Mouse (Mus musculus): ENCODE data around the gene Fgfr2. TPM values are rescaled to one million over a fixed set of nuclear protein-coding genes. Genes with fewer than 3 reads are reported as not detected.

Fgfr2 gene
- polyA plus RNA-seq, 1 experiment: 0.17 TPM

DNA sequence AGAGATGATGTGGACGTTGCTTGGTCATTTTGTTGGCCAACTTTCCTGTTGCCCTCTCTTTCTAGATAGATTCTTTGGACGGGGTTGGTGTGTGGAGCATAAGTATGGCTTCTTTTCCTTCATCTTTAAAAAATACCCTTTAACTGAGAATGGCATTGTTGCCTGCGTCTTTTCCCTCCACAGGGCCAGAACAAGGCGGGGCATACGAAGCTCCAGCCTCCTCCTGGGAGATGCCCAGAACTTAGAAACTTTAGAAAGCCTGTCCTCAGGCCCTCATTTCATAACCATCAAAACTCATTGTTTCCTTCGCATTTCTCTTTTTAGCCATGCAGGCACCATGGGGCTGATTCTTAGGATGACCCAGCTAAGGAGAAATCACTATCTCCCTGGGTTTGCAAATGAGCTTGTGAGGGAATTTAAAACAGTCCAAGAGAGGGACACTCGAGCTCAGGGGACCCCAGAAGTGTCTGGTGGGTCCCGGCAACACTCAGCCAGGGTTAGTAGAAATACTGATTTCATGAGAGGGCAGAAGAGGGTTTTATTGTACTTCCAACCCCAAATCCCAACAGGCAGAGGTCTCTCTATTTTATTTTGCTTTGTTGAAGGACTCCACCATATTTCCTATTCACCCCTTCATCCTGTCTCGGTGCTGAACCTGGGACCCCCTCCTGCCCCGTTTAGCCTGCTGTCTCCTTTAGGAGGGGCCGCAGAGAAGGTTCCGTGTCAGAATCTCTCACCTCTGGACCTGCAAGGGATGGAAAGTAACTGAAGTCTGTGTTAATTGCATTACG lies 2754.9 kb downstream of the Fgfr2 start:
- H3K36me3 ChIP-seq (ENCODE audit: control insufficient read depth, insufficient read depth): no peaks in the 10 kb centered on the region
- no peaks in the 10 kb centered on the region for H3K27me3 ChIP-seq (ENCODE audit: control insufficient read depth, insufficient read depth, insufficient read length)
- H3K79me2 ChIP-seq (ENCODE audit: control insufficient read depth, insufficient read depth): no peaks in the 10 kb centered on the region
- no peak overlapping the region for H3K4me3 ChIP-seq
- TF ChIP-seq TCF3 (IDR thresholded peaks at IDR 0.05; ENCODE audit: insufficient read length, low read depth) (no peak), MYOD1 (IDR thresholded peaks at IDR 0.05; ENCODE audit: control insufficient read depth in 1 of 3, insufficient read length in 2 of 3, low read depth in 2 of 3) (no peak), SRF (IDR thresholded peaks at IDR 0.05; ENCODE audit: control insufficient read depth, insufficient read length, low read depth) (no peak), REST (IDR thresholded peaks at IDR 0.05; ENCODE audit: insufficient read depth, insufficient read length) (no peak), E2F4 (IDR thresholded peaks at IDR 0.05; ENCODE audit: insufficient read depth) (no peak), TCF12 (IDR thresholded peaks at IDR 0.05; ENCODE audit: insufficient read depth, poor library complexity, severe bottlenecking) (no peak), POLR2AphosphoS2 (IDR thresholded peaks at IDR 0.05; ENCODE audit: insufficient read length, low read depth) (no peak), CEBPB (IDR thresholded peaks at IDR 0.05; ENCODE audit: insufficient read depth, poor library complexity, severe bottlenecking) (no peak), POLR2A (IDR thresholded peaks at IDR 0.05; ENCODE audit: insufficient read length, low read depth) (no peak), USF1 (IDR thresholded peaks at IDR 0.05; ENCODE audit: low read depth) (no peak), MYOG (IDR thresholded peaks at IDR 0.05; ENCODE audit: control insufficient read depth in 1 of 3, insufficient read depth in 1 of 3, insufficient read length in 2 of 3, low read depth in 2 of 3) (no peak), MAX (IDR thresholded peaks at IDR 0.05; ENCODE audit: low read depth) (no peak)
- H3K4me2 ChIP-seq (ENCODE audit: low read depth): no peak overlapping the region
- H3ac ChIP-seq (ENCODE audit: control insufficient read depth, insufficient read length): no peak overlapping the region

- H3ac ChIP-seq (ENCODE audit: control insufficient read depth, insufficient read length): no peak overlapping the region
- no peaks in the 10 kb centered on the region for H3K79me2 ChIP-seq (ENCODE audit: control insufficient read depth, insufficient read depth)
- no peak overlapping the region for H3K4me2 ChIP-seq (ENCODE audit: low read depth)
- H3K36me3 ChIP-seq (ENCODE audit: control insufficient read depth, insufficient read depth): no peaks in the 10 kb centered on the region
- no peak overlapping the region for H3K4me3 ChIP-seq
- TF ChIP-seq POLR2AphosphoS2 (IDR thresholded peaks at IDR 0.05; ENCODE audit: insufficient read length, low read depth) (no peak), TCF12 (IDR thresholded peaks at IDR 0.05; ENCODE audit: insufficient read depth, poor library complexity, severe bottlenecking) (no peak), MYOG (IDR thresholded peaks at IDR 0.05; ENCODE audit: control insufficient read depth in 1 of 3, insufficient read depth in 1 of 3, insufficient read length in 2 of 3, low read depth in 2 of 3) (no peak), POLR2A (IDR thresholded peaks at IDR 0.05; ENCODE audit: insufficient read length, low read depth) (no peak), MAX (IDR thresholded peaks at IDR 0.05; ENCODE audit: low read depth) (no peak), USF1 (IDR thresholded peaks at IDR 0.05; ENCODE audit: low read depth) (no peak), SRF (IDR thresholded peaks at IDR 0.05; ENCODE audit: control insufficient read depth, insufficient read length, low read depth) (no peak), MYOD1 (IDR thresholded peaks at IDR 0.05; ENCODE audit: control insufficient read depth in 1 of 3, insufficient read length in 2 of 3, low read depth in 2 of 3) (no peak), CEBPB (IDR thresholded peaks at IDR 0.05; ENCODE audit: insufficient read depth, poor library complexity, severe bottlenecking) (no peak), E2F4 (IDR thresholded peaks at IDR 0.05; ENCODE audit: insufficient read depth) (no peak), TCF3 (IDR thresholded peaks at IDR 0.05; ENCODE audit: insufficient read length, low read depth) (no peak), REST (IDR thresholded peaks at IDR 0.05; ENCODE audit: insufficient read depth, insufficient read length) (no peak)
- H3K27me3 ChIP-seq (ENCODE audit: control insufficient read depth, insufficient read depth, insufficient read length): no peaks in the 10 kb centered on the region
These were observed 2755.7 kb downstream of the Fgfr2 start for GRCm38 (mm10) chr7:130367222-130368035.

GRCm38 (mm10) chr7:130365711-130366110 lies 2757.4 kb downstream of the Fgfr2 start:
- Histone ChIP-seq H3K79me2 (ENCODE audit: control insufficient read depth, insufficient read depth) (no peaks in the 10 kb centered on the region), H3K36me3 (ENCODE audit: control insufficient read depth, insufficient read depth) (no peaks in the 10 kb centered on the region), H3K27me3 (ENCODE audit: control insufficient read depth, insufficient read depth, insufficient read length) (no peaks in the 10 kb centered on the region), H3K4me2 (ENCODE audit: low read depth) (no peak overlapping the region), H3ac (ENCODE audit: control insufficient read depth, insufficient read length) (no peak overlapping the region), H3K4me3 (no peak overlapping the region)
- TF ChIP-seq E2F4 (IDR thresholded peaks at IDR 0.05; ENCODE audit: insufficient read depth) (no peak), POLR2A (IDR thresholded peaks at IDR 0.05; ENCODE audit: insufficient read length, low read depth) (no peak), TCF3 (IDR thresholded peaks at IDR 0.05; ENCODE audit: insufficient read length, low read depth) (no peak), MAX (IDR thresholded peaks at IDR 0.05; ENCODE audit: low read depth) (no peak), MYOD1 (IDR thresholded peaks at IDR 0.05; ENCODE audit: control insufficient read depth in 1 of 3, insufficient read length in 2 of 3, low read depth in 2 of 3) (no peak), POLR2AphosphoS2 (IDR thresholded peaks at IDR 0.05; ENCODE audit: insufficient read length, low read depth) (no peak), USF1 (IDR thresholded peaks at IDR 0.05; ENCODE audit: low read depth) (no peak), TCF12 (IDR thresholded peaks at IDR 0.05; ENCODE audit: insufficient read depth, poor library complexity, severe bottlenecking) (no peak), SRF (IDR thresholded peaks at IDR 0.05; ENCODE audit: control insufficient read depth, insufficient read length, low read depth) (no peak), REST (IDR thresholded peaks at IDR 0.05; ENCODE audit: insufficient read depth, insufficient read length) (no peak), MYOG (IDR thresholded peaks at IDR 0.05; ENCODE audit: control insufficient read depth in 1 of 3, insufficient read depth in 1 of 3, insufficient read length in 2 of 3, low read depth in 2 of 3) (no peak), CEBPB (IDR thresholded peaks at IDR 0.05; ENCODE audit: insufficient read depth, poor library complexity, severe bottlenecking) (no peak)

DNA sequence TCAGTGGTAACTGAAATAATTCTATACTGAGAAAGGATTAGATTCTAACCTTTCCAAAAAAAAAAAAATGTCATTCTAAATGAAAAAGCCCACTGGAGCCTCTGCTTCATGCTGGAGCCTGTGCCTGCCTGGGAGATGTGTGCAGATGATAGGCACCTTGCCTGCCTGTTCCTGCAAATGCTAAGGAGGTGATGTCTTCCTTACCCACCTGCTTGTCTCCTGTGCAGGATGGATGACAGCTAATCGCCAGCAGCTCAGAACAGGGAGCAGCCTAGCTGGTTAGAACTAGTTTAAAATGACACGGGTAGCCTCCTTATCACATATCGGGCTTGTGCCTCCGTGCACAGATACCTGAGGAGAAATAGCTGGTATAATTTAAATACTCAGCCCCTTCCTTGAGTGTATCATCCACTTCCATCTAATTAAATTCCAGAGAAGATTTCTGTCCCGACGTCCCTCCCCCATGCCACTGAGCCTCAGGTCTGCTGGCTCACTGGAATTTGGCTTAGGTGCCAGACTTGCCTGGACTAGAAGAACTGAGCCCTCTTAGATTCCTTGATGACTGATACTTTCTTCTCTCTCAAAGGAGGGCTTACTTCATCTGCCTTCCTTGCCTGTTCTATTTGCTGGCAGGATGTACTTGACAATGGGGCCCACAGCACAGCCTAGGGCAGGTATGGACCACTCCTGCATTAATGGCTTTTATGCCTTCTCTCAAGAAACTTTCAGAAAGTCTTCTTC lies 2782.6 kb downstream of the Fgfr2 start:
- TF ChIP-seq TCF12 (IDR thresholded peaks at IDR 0.05; ENCODE audit: insufficient read depth, poor library complexity, severe bottlenecking) (no peak), POLR2AphosphoS2 (IDR thresholded peaks at IDR 0.05; ENCODE audit: insufficient read length, low read depth) (no peak), E2F4 (IDR thresholded peaks at IDR 0.05; ENCODE audit: insufficient read depth) (no peak), SRF (IDR thresholded peaks at IDR 0.05; ENCODE audit: control insufficient read depth, insufficient read length, low read depth) (no peak), USF1 (IDR thresholded peaks at IDR 0.05; ENCODE audit: low read depth) (no peak), REST (IDR thresholded peaks at IDR 0.05; ENCODE audit: insufficient read depth, insufficient read length) (no peak), MYOD1 (IDR thresholded peaks at IDR 0.05; ENCODE audit: control insufficient read depth in 1 of 3, insufficient read length in 2 of 3, low read depth in 2 of 3) (no peak), POLR2A (IDR thresholded peaks at IDR 0.05; ENCODE audit: insufficient read length, low read depth) (no peak), MAX (IDR thresholded peaks at IDR 0.05; ENCODE audit: low read depth) (no peak), MYOG (IDR thresholded peaks at IDR 0.05; ENCODE audit: control insufficient read depth in 1 of 3, insufficient read depth in 1 of 3, insufficient read length in 2 of 3, low read depth in 2 of 3) (no peak)
- Histone ChIP-seq H3K4me3 (no peak overlapping the region), H3K36me3 (ENCODE audit: control insufficient read depth, insufficient read depth) (no peaks in the 10 kb centered on the region), H3K79me2 (ENCODE audit: control insufficient read depth, insufficient read depth) (no peaks in the 10 kb centered on the region), H3K4me2 (ENCODE audit: low read depth) (no peak overlapping the region), H3K27me3 (ENCODE audit: control insufficient read depth, insufficient read depth, insufficient read length) (peaks cover 10% of the 10 kb centered on the region), H3ac (ENCODE audit: control insufficient read depth, insufficient read length) (no peak overlapping the region)
